Mouse (Mus musculus) left cerebral cortex, adult 8-10 months (tissue): Measurements from ENCODE around the gene Golgb1. TPM values are rescaled to one million over a fixed set of nuclear protein-coding genes. Genes with fewer than 3 reads are reported as not detected.

Source experiments
- DNase-seq, 2 experiments: peaks; one replicate each; pipeline ENCODE4 v3.0.0; 2022; ENCODE audit warnings: low spot score in 2 of 2
- total RNA-seq, 4 experiments: library from RNA; stranded (reverse); gene quantifications; 2 replicates each; pipeline ENCODE4 v1.2.4; 2022

Golgb1 gene
- total RNA-seq, 4 experiments from 2014 or later, result 69.1 to 87.5 (median 73.6) TPM

DNA sequence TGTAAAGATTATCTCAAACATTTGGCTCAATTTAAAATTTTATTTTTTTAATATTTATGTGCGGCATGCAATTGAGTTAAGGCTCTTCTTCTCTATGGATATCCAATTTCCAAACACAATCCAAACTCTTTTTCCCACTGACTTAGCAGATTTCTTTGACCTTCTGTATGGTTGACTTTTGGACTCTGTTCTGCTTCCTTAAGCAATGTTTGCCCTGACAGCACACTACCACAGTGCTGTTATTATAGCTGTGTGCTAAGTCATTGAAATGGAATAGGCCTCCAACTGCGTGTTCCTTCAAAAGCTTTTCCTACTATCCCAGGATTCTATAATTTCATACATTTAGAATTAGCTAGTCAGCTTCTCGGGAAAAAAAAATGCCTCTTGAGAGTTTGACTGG, 68.7 kb downstream of the Golgb1 start:
- no peak for DNase-seq

- DNase-seq, result no peak
Measured at GRCm38 (mm10) chr16:36944895-36945424, 70.0 kb downstream of the Golgb1 start.

DNA sequence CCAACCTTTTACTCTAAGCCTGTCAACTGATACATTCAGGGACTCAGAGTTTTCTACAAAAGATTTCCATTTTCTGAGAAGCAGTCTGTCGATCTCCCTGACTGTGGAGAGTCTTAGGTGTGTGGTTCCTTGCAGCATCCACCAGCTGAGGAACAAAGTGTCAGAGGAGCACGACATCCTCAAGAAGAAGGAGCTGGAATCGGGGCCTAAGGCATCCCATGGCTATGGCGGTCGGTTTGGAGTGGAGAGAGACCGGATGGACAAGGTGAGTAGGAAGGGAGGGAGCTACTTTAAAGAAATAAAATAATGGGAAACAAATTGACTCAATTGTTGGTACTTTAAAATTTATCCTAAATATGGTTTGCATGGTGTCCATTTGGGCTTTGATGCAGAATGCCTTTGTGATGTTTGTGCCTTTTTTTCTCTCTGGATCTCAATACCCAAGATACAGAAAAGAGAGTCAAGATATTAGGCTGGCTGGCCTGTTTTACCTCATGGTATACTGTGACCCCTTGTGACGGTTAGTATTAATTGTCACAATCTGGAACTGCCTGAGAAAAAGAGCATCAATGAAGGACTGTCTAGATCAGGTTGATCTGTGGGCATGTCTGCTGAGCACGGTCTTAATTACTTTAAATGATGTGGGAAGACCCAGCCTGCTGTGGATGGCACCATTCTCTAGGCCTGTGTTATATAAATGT, 71.7 kb downstream of the Golgb1 start:
- no peak for DNase-seq

DNA sequence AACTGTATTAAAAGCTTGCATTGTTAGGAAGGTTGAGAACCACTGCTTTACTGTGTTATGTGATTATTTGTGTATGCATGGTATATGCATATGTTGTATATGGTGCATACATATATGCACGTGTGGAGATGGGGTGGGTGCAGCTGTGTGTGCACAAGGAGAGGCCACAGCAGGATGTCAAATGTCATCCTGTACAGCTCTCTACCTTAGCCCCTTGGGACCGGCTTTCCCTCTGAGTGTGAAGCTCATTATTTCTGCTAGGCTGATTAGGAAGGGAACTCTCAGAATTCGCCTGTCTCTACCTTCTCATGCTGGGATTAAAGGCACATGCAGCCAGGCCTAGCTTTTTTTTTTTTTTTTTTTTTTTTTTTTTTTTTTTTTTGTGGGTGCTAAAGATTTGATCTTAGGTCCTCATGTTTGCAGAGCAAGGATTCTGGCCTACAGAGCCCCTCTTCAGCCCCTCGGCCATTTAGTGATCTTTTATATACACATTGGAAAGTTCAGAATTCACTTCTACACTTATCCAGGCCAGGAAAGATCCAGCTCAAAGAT, 72.8 kb downstream of the Golgb1 start:
- DNase-seq, result no peak

- no peak for DNase-seq
Measured at GRCm38 (mm10) chr16:36949614-36950336, 74.8 kb downstream of the Golgb1 start.

DNA sequence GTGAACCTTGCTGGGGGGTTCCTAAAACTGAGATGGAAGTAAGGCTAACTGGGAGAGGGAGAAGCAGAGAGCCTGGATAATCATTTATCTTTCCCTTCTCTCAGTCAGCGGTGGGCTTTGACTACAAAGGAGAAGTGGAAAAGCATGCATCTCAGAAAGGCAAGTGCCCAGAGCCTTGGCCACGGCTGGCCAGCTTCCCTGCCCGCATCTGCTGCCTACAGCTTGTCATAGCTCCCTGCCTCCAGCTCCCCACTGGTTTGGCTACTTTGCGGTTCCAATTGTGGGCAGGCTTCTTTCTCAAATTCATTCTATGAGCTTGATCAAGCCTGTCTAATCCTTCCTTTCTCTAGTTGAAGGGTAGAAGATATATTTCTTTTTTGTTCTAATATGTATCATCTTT, 76.1 kb downstream of the Golgb1 start:
- DNase-seq, result no peak

DNA sequence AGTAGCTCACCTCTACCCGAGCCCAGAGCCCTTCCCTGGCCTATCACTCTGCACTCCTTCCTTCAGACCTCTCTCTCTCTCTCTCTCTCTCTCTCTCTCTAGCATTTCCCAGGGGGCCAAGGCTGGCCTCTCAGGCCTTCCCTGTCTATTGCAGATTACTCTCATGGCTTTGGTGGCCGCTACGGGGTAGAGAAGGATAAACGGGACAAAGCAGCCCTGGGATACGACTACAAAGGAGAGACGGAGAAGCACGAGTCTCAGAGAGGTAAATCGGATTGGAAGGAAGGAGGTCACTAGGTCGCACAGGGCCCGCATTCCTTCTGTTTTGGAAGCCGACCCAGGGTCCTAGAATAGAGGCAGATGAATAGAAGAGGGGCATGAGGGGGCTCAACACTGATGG, 80.2 kb downstream of the Golgb1 start:
- no peak for DNase-seq

- DNase-seq, result no peak
Measured at GRCm38 (mm10) chr16:36963415-36963814, 88.5 kb downstream of the Golgb1 start.

DNA sequence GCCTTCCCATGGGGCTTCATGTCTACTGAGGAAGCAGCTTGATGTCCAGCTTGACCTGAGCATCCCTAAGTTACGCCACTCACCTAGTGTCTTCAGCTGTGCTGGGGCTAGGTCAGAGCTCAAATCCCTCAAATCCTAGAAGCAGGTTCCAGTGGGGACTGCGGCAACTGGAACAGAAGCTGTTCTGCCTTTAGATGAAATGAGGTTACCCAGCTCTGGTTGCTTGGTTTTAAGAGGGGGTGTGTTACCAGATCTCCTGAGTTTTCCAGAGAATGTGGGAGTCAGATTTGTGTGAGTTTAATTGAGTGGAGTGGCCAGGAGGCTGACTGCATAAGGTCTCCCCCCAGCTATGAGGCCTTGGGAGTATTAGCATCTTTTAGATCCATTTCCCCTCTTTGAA, 104.2 kb downstream of the Golgb1 start:
- DNase-seq, result no peak

Other genes with a start within 250 kb of the Golgb1 start
- gene Cd86, start 209.1 kb upstream of the Golgb1 start, total RNA-seq, result 1 to 10 TPM in 3 of 4 experiments, under 1 TPM in 1; 0.74 to 3.8 (median 2.3) TPM
- under 1 TPM; 0.13 to 0.57 (median 0.20) TPM for gene Ildr1, start 181.2 kb upstream of the Golgb1 start, total RNA-seq
- gene Slc15a2, start 90.2 kb upstream of the Golgb1 start, total RNA-seq, result 10 to 100 TPM; 28.4 to 42.2 (median 32.1) TPM
- 10 to 100 TPM; 48.5 to 55.7 (median 52.4) TPM for gene Iqcb1, start 46.8 kb upstream of the Golgb1 start, total RNA-seq
- 1 to 10 TPM in 2 of 4 experiments, under 1 TPM in 2; 0.70 to 1.7 (median 1.2) TPM for gene Eaf2, start 137 bp upstream of the Golgb1 start, total RNA-seq
- gene Hcls1, start 59.8 kb downstream of the Golgb1 start, total RNA-seq, result 10 to 100 TPM in 2 of 4 experiments, 1 to 10 TPM in 2; 3.6 to 13.4 (median 8.9) TPM
- under 1 TPM; 0.11 to 0.39 (median 0.32) TPM for gene Fbxo40, start 115.3 kb downstream of the Golgb1 start, total RNA-seq
- 1 to 10 TPM; 1.1 to 2.6 (median 1.2) TPM for gene Polq, start 136.6 kb downstream of the Golgb1 start, total RNA-seq